Mouse (Mus musculus) right cerebral cortex, adult 18-20 months (tissue): Measurements from ENCODE around the gene Hsp90ab1.

Source experiments
- DNase-seq: peaks from one replicate; pipeline ENCODE4 v3.0.0; 2022; ENCODE audit warnings: mixed read lengths

Gene Hsp90ab1

DNA sequence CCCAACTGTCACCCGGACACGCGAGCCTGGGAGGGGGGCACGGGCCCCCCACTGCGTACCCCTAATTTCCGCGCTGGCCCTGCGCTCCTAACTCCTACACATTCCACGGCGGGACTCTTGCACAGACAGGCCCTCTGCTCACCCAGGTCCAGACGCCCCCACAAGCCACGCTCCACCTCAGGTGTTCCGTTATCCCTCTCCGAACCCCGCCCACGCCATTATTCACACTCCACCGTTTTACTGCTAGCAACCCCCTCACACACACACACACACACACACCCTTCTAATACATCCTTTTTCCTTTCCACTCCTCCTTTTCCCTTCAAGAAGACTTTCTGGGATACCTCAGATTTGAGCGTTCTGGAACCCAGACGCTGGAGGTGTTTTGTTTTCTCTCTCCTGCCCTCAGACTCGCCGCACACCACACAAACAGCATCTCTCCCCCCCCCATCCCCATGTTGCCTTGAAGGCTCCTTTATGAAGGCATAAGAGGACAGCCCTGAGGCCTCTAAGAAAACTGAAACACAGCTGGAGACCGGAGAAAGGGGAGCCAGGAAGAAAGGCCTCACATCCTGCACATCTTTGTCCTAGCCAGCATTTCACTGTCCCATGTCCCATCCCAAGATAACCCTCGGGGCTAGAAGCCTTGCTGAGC is 22.8 kb upstream of the Hsp90ab1 start:
- DNase-seq = peak; percentile 57

DNA sequence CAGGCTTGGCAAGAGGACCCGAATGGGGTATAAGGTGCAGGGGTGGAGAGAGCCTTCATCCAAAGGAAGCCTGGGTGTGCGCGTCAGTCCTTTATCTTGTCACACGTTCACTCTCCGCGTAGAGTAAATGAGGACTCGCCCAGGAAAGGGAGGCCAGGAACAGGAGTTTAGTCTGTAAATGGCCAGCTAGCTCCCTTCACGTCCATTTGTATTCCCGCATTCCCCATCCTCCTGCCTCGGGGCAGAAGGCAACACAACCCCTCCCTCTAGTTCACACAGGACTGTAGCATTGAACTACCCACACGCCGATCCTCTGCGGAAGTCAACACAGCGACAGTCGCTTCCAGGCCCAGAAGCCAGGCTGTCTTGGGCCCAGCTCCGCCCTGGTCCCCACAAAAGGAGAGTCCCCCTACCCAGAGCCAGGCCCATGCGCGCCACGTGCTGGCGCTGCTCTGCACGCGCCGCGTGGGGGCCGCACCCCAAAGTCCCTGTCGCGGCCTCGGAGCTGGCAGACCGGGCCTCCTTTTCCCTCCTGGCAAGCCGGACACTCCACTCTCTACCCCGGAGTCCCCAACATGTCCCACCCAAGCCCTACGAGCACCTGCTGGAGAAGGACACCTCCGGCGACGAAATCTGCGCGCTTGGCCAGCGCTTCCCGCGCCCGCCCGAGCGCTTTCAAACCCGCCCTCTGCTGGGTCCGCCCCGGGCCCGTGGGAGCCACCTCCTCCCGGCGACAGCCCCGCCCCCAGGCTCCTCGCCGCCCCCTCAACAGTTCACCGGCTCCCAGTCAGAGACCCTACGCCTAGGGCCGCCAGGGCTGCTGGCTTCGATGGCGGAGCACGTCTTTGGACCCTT is 22.0 kb upstream of the Hsp90ab1 start:
- peak; percentile 58 for DNase-seq

DNA sequence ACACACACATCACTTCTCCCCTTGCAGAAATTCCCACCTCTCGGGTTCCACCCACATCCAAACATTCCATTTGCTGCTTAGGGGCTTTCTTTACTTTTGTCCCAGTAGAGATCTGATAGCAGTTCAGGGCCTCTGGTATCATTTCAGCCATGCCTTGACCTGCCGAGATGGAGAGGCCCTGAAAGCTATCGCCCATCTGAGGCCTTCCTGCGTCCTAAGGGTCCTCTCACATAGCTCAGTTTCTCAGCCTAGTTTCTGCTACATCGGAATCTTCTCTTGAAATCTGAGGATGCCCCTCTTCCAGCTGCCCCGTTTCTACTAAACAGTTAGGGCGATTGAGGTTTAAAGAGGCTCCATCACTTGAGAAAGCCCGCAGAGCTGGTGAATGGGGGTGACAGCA is 21.1 kb upstream of the Hsp90ab1 start:
- DNase-seq = no peak

DNA sequence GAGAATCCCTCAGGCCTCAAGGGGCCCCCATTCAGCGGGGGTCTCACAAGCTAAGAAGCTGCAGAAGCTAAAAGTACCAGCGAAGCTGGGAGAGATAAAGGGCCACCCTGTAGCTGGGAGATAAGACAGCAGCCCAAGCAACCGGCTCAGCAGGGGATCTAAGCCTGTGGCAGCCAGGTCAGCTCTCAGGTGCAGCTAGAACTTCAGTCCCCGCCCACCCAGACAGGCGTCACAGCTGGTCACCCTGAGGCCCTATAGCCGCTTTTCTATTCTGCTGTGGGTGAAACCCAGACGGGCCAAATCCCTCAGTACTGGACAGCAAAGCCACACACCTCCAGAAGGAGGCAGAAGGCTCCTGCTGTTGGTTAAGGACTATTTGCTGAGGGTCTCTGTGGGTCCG is 20.4 kb upstream of the Hsp90ab1 start:
- no peak for DNase-seq

DNA sequence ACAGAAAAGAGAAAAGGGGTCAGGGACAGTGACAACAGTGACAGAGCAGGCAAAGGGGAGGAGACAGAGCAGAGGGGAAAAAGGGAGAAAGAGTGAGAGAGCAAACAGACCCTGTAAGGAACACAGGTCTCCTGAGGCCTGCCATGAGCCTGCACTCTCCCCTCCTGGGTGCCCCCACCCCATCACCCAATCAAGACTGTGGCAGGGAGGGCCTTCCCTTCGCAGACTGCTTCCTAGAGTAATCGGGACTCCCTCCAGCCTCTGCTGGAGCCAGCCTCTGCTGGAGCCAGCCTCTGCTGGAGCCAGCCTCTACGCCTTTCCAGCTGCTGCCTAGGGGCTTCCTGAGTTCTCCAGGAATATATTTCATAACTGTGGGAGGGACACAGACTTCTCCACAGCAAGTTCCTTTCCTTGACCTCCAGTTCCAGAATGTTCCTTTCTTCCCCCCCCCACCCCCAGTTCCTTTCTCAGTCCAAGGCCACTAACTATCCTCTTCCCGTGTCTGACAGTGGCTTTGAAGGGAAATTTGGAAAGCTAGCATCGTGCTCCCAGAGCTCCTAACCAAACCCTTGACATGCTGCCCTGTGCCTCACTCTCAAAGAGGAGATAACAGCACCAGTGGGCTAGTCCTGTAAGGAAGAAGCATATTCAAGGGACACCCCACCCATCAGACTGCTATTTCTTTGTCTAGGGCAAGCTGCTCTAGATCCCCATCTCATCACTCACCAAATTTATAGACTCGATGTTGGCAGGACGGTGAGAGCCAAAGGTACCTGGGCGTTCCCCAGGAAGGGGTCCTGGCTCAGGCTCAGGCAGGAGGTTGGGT is 19.7 kb upstream of the Hsp90ab1 start:
- no peak for DNase-seq

DNA sequence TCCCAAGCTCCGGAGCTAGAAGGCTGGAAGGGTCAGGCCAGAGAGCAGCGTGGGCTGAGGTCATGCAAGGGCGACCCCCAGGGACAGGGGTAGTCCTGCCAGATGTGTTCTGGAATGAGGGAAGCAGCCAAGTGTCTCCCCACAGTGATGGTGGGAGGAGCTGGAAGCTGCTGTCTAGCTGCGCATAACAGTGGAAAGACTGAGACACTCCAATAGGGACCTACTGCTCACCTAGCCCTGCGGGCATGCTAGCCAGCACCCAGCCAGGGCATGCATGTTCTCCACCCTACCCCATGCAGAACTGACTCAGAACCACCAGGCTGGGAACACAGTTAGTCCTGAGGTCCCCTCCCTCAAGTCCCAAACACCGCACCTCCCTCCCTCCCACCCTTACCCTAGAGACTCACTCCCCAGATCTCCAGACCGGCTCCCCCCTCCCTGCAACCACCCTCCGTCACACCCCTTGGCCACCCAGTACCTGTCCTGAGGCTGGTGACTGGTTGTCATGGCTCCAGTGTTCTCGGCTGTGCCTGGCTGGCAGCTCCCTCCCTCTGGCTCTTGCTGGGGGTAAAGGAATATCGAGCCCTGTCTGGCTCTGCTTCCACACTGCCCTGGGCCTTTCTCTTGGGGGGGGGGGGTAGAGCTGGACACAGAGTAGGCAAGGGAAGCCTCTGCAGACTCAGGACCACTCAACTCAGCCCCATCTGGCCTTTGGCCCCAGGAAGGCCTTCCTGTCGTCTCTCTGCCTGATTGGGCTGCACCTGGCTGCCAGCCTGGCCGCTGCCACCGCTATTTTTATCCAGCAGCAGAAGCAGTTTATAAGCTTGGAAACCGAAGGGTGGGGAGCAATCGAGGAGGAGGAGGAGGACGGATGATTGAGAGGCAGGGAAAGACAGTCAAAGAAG is 18.9 kb upstream of the Hsp90ab1 start:
- DNase-seq = no peak

DNA sequence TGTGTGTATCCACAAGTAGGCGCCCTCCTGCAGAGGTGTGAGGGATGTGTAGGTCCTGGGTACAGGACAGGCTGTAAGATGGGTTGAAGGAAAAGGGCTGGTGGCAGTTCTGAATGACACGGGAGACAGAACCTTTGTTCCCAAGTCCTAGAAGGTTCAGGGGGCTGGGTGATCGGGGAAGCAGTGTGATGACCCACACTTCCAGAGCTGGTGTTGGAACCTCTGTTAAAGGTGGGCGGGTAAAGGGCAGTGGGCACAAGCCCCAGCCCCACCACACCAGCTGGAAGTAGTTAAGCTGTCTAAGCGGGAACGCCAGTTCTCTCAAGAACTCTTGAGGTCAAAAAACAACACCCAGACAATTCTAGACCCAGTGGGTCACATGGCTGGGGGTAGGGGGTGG is 17.3 kb upstream of the Hsp90ab1 start:
- no peak for DNase-seq

DNA sequence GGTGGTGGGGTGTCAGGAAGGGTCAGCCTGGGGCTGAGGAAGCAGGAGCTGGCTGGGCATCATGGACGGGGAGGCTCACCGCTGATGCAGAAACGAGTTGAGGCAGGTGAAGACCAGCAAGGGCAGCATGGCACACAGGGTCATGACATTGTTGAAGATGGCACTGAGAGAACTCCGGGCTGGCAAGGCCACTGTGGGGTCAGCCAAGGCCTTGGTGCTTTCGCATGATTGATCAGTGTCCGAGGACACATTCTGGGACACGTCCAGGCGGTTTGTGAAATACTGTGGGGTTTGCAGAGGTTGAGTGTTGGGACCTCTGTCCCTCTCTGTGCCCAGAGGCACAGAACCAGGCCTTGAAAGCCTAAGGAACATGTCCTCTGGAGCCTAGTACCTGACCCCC is 16.8 kb upstream of the Hsp90ab1 start:
- DNase-seq = no peak

DNA sequence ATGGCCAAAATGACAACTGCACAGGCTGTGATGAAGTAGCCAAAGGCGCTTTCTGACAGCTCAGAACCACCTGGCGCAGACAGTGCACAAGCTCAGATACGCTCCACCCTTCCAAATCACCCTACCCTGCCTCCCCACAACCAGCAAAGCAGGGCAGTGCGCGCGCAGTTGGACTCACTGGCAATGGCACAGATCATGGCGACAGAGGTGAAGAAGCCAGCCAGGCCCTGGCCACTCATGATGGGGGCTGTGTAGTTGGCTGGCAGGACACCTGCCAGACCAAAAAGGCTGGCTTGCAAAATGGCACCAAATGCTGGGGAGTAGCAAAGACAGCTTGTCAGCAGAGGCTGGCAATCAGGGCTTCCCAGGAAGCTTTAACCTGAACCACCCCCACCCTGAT is 16.2 kb upstream of the Hsp90ab1 start:
- DNase-seq = no peak

DNA sequence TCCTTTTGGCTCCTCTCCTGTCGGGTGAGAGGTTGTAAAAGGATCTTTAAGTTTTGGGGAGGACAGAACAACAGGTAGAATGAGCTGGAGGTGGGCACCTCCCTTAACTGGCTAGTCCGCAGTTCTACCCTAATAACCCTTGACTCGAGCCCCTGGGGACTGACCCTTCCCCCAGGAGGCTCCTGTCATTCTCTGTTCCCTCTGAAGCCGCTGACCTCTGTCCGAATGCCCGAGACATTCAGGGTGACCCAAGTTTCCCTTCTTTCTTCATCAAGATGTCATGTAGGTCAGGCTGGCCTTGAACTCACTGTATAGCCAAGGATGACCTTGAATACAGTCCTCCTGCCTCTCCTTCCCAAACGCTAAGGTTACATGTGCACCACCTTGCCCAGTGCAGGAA is 15.3 kb upstream of the Hsp90ab1 start:
- no peak for DNase-seq

DNA sequence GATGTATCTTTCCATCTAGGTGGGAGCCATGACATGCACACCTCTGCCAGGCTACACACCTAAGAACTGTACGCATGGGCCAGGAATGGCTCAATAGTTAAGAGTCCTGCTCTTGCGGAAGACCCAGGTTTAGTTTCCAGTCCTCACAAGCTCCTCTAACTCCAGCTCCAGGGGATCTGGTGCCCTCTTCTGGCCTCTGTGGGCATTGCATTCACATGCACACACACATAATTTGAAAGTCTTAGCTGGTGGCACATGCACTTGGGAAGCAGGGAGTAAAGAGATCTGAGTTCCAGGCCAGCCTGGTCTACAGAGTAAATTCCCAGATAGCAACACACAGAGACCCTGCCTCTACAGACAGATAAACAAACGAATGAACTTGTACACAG is 13.4 kb upstream of the Hsp90ab1 start:
- DNase-seq = no peak

DNA sequence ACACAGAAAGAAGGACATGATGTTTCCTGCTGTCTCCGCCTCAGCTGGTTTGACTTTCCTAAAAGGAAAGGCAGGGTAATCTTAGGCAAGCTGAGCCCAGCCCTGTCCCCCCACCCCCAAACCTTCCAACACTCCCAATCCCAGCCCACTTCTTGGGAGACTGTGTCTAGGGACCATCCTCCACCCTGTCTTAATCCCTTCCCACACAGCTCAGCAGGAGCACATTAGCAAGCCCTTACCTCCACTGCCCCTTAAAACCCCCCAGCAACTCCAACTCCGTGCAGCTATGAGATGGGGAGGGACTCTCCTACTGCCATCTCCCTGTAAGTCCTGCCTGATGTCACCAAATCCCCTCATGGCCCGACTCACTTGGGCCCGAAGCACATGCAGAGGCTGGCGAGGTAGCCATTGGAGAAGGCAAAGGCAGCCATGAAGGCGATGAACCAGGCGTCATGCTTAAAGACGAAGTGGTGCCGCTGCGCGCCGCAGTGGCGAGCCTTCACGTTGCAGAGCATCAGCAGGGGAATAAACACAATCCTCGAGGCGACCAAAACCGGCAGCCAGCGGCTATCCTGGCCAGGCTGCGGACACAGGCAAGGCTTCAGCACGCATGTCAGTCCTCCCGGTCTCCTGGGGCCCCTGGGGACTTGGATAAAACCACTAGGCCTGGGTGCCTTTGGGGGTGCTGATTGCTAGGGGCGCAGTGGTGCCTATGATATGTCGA is 12.8 kb upstream of the Hsp90ab1 start:
- DNase-seq = no peak

DNA sequence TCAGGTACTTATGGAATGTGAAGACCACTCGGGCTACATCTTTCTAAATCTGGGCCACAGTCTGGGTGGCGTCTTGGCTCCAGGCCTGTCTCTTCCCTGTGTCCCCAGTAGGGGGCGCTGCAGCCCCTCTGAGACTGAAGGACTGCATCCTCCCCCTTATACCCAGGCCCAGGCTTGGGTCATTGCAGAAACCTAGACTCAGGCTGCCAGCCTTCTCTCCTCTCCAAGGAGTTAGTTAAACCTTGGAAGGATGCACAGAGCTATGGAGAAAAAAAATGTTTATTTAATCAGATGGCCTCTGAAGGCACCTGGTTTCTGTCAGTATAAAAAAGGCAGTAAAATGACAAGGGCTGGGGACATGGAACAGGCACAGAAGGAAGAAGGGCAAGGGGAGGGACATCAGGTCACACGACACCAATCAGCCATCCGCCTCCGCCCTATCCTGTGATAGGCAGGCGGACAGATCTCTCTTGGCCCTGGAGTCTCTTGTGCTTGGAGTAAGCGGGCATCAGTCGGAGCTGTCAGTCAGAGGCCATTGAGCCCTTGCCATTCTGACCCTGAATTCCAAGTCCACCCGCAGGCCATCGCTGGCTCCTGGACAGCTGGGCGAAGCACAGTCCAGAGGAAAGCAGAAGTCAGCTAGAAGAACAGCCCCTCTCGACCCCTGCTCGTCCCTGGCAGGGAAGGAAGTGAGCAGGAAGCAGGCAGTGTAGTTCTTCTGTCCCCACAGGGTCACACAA is 12.0 kb upstream of the Hsp90ab1 start:
- peak; percentile 69 for DNase-seq

DNA sequence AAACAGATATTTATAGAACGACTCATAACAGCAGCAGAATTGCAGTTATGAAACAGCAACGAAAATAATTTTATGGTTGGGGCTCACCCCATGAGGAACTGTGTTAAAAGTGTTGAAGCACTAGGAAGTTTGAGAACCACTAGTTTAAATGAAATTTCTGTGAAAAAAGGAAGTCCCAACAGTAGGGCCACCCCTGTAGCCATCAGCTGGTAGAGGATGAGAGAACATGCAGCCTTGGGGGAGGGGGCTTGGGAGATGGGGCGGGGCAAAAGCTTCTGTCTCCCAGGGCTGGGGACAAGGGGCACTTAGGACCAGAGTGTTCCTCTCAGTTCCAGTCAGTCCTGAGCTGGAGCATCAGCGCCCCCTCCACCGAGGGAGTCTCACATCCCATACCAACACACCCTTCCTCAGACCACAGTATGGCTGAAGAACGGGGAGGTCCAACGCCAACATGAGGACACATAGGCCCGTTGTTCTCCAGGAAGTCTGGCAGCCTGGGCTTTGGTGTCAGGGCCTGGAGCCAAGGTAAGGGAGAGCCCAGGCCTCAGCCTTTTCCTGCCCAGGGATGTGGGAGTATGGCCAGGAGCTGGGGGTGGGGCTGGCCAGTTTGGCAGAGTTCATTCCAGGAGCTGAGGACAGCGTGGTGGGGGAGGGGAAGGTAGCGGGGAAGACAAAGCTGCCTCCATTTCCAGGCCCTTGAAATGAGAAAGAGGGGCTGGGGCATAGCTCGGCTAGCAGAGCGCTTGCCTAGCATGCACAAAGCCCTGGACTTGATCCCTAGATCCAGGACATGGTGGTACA is 11.2 kb upstream of the Hsp90ab1 start:
- DNase-seq = peak; percentile 70

DNA sequence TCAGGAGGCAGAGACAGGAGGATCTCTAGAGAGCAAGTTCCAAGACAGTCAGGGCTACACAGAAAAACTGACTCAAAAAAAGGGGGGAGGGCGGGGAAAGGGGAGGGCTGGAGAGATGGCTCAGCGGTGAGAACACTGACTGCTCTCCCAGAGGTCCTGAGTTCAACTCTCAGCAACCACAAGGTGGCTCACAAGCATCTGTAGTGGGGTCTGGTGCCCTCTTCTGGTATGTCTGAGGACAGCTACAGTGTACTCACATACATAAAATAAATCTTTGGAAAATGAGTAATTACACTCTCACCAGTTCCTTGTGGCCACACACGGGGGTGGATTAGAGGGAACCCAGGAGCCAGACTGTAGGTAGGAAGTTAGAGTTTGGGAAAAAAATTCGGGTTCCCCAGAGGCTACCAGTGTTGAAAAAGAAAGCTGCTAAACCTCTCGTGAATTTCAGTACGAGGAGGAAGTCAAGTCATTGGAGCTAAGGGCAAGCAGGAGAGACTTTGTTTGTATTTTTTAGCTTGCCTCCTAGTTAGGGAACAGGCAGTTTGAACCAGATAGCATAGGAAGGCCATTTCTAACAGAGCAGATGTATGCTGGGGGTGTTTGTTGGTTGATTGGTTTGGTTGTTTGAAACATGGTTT is 9.8 kb upstream of the Hsp90ab1 start:
- no peak for DNase-seq

DNA sequence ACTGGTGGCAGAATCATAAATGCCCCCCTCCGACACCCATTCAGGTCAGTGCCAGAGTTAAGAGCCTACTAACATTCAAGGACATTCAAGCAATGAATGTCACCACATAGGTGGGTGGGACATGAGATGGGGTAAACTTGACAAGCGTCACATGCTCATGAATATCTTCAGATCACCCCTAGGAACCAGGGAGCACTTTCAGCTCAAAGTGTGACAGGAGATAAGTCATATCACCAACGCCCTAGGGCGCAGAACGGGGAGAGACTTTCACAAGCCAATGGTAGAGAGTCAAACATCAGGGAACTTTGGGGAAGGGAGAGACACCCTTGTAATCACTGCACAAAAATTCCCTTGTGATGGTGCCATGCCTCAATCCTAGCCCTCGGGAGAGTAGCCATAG is 9.1 kb upstream of the Hsp90ab1 start:
- DNase-seq = no peak

DNA sequence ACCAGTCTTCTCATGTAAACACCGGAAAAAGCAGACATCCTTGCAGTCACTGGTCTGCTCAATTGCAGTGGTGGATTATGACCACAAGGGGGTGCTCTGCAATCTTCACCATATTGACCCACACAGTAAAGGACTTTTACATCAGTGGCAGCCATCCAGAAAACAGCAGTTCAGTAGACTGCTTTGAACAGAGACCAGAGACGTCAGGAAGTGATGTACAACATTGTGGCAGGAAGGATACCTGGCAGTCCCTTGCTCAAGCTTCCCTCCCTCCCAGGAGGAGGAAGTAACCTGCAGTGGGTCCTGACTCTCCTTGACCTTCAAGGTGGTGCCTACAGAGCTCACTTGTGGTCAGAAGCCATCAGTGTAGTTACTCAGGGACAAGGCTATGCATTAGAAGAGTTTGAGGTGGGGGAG is 8.5 kb upstream of the Hsp90ab1 start:
- DNase-seq = peak; percentile 54

DNA sequence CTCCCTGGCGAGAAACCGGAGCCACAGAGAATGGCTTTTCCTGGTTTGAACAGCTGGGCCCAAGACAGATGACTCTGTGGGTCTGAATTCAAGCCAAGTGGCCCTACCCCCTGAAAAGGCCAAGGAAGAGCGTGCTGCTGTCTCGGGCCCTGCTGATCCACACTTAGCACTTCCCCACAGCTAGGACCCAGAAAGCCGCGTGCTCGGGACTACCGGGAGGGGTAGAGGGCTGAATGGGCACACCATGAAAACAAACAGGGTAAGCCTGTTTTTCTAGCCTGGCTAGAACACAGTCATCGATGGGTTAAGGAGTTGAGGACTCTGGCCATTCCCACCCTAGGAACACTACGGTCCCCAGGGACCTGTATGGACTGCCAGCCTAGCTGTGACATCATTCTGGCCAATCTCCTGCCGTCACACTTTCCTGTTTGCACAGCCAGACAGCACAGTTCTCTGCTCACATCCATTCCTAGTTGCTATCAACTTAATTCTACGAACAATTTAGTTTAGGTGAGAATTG is 7.9 kb upstream of the Hsp90ab1 start:
- no peak for DNase-seq

DNA sequence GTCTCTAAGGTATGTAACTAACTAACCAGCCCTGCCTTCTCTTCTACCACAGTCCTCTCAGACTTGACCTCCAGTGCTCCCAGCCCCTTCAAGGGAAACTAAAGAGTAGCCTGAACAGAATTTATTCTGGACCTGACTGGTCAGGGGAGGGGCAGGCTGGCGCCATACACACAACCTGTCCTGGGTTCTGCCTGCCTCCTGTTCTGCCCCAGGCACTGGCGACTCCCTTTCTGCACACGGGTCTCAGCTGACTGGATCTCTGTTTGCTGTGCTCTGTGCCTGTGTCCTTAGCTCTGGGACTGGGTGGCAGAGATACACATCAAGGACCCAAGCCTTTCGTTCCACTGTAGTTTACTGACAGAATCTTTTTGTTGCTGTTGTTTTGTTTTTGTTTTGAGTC is 6.5 kb upstream of the Hsp90ab1 start:
- no peak for DNase-seq

DNA sequence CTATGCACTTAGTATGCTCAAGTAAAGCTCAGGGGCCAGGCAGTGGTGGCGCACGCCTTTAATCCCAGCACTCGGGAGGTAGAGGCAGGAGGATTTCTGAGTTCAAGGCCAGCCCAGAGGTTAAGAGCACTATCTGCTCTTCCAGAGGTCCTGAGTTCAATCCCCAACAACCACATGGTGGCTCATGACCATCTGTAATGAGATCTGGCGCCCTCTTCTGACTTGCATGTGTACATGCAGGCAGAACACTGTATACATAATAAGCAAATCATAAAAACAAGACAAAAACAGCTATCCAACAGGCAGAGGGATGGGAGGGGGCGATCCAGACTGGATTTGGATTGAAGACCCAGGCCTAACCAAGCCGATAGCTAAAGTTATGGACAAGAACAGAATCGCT is 5.8 kb upstream of the Hsp90ab1 start:
- DNase-seq = no peak
